Mouse (Mus musculus): ENCODE data around the gene Mcrip1.

GRCm38 (mm10) chr11:120493351-120493750 is 56.2 kb downstream of the Mcrip1 start:
- TF ChIP-seq CTCF (IDR thresholded peaks at IDR 0.05; ENCODE audit: low read depth) = no peak
- no peak for TF ChIP-seq EP300 (IDR thresholded peaks at IDR 0.05; ENCODE audit: low read depth)

All from liver, postnatal 0 days (tissue).